Mouse (Mus musculus): ENCODE data around the gene Aup1.

DNA sequence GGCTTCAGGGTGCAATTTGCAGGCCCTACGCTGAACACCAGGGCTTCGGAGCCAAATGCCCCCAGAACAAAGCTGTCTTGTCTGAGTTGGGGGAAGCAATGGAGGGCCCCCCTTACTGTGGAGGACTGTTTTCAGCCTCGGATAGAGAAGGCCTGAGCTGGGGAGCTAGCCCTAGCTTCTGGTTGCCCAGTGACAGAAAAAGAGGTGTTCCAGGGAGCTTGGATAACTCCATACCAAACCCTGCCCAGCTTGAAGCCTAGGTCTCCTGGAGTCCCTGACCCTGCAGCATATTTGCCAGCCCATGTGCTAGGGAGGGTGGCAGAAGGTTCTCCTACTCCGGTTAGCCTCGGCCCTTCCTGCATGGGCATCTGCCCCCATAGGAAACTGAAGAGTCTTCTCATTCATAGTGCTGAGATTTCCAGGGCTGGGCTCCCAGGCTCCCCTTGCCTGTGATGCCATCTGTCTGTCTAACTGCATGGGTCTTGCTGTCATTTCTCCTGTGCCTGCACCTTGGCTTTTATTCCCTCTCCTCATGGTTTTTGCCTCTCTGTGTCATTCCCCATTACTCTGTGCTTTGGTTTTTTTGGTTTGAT lies 19.8 kb upstream of the Aup1 start:
- no peak for TF ChIP-seq CTCF (IDR thresholded peaks at IDR 0.05; ENCODE audit: control insufficient read depth, insufficient read depth, insufficient read length)
- TF ChIP-seq USF1 (IDR thresholded peaks at IDR 0.05; ENCODE audit: low read depth), result no peak
- TF ChIP-seq MYOG (IDR thresholded peaks at IDR 0.05; ENCODE audit: control insufficient read depth, extremely low read depth, insufficient read length), result no peak
- no peak for TF ChIP-seq MAX (IDR thresholded peaks at IDR 0.05)
- TF ChIP-seq MYOD1 (IDR thresholded peaks at IDR 0.05; ENCODE audit: control insufficient read depth, insufficient read length, low read depth), result no peak
- no peak for TF ChIP-seq CEBPB (IDR thresholded peaks at IDR 0.05; ENCODE audit: low read depth)
- no peak for TF ChIP-seq FOSL1 (IDR thresholded peaks at IDR 0.05; ENCODE audit: insufficient read depth, low read length, poor library complexity, severe bottlenecking)

Data from C2C12 (cell line).